Mouse (Mus musculus) mouse embryonic stem cell (cell line): ENCODE data around the gene Slc25a19.

Source experiments
- in situ Hi-C, 2 experiments: fragments of 300-500 bp; cut with MboI; formaldehyde crosslinking; loops; 1 replicate in 1 of 2; 3 replicates in 1 of 2; pipeline ENCODE4 v1.14.3; 2019 to 2020; ENCODE audit warnings: low sequenced_read_pairs in 2 of 2, low pct_unique_long_range_greater_than_20kb in 1 of 2, mixed read lengths in 1 of 2; ENCODE audit not compliant: unreplicated experiment in 1 of 2

The Slc25a19 gene

GRCm38 (mm10) chr11:115643265-115643664 is 15.2 kb upstream of the Slc25a19 start:
- in situ Hi-C loops = no loop called here

GRCm38 (mm10) chr11:115642705-115643104 is 14.6 kb upstream of the Slc25a19 start:
- in situ Hi-C loops = no loop called here

DNA sequence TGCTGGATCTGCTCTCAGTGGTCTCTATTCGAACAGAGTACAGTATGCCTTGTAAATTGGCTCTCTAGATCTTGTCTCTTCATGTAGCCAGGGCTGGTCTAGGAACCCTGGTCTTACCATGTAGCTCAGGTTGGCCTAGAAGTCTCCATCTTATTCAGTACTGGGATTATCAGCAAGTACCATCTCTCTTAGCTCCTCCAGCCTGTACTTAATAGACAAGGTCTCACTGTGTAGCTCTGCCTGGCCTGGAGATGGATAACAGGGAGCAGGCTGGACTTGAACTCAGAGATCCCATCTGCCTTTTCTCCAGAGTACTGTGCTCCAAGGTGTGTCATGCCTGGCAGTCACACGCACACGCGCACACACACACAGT is 13.6 kb upstream of the Slc25a19 start:
- in situ Hi-C loops = no loop called here

DNA sequence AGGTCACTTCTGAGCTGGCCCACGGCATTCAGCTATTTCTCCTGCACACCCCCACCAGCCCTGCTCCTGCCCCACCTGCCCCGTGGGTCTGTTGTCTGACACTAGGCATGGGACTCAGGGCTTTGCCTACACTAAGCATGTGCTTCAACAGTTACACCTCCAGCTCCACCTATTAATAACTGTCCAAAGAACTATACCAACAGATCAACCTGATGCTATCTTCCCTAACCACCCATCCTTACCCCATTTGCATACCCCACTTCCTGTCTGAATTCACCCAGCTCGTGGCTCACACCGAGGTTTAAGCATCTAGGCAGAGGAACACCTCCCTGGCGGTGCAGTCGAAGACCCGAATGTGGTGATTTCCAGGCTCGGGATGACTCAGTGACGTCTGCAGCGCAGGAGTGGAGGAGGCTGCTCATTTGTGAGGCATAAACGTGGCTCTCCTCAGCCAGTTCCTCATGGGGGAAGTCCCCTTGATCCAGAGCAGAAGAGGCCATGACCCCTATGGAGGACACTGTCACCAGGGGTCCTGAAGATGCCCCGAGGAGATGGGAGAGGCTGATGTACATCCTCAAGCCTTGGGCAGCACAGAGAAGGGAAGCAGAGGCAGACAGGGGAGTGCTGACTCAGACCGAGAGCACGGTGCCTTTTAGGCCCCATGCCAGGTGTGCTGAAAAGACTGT is 13.0 kb upstream of the Slc25a19 start:
- in situ Hi-C loops = no loop called here

- in situ Hi-C loops = no loop called here
These were observed 12.3 kb upstream of the Slc25a19 start for GRCm38 (mm10) chr11:115640311-115640828.

DNA sequence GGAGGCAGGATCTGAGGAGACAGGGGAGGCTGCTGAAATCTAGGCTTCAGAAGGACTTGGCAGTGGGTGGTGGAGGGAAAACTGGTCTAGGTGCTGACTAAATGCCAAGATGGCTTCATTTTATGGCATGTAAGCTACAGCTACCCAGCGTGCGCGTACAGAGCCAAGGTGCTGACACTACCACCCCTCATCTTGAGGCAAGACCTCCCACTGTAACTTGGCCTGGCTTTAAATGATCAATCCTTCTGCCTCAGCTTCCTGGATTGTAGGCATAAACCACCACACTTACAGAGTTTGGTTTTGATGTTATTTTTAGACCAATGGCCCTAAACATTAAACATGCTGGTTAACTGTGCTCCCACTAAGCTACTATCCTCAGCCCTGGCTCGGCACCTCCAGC is 11.4 kb upstream of the Slc25a19 start:
- in situ Hi-C loops = loop anchor here (5.0 kb wide), 2 partner anchors 73 to 78 kb away; no protein-coding TSS in a partner anchor

GRCm38 (mm10) chr11:115638498-115639409 is 10.7 kb upstream of the Slc25a19 start:
- in situ Hi-C loops = loop anchor here (5.0 kb wide), 2 partner anchors 74 to 79 kb away; no protein-coding TSS in a partner anchor

DNA sequence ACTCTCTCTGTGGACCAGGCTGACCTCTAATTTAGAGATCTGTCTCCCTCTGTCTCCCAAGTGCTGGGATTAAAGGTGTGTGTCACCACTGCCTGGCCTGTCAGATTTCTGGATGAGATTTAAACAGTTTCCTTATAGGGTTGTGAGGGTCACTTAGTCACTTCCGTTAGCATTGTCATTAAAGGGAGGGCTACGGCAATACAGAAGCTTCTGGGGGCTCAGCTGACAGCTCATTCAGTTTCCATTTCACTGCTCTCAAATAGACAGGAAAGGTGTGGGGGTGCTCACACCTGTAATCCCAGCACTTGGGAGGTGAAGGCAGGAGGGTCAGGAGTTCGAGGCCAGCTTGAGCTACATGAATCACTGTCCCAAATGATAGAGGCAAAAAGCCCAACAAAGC is 8.9 kb upstream of the Slc25a19 start:
- in situ Hi-C loops = loop anchor here (5.0 kb wide), 2 partner anchors 75 to 80 kb away; no protein-coding TSS in a partner anchor

DNA sequence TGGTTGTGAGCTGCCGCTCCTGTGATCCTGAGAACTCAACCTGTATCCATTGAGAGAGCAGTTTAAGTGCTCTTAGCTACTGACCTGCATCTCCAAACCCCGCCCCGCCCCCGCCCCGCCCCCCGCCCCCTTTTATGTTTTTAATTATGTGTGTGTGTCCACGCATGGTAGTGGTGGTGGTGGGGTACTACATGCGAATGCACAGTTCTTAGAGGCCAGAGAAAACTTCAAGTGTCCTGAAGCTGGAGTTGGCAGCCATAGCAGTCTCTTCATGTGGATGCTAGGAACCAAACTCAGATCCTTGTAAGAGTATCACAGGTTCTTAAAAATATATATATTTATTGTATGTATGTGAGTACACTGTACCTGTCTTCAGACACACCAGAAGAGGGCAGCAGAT is 7.4 kb upstream of the Slc25a19 start:
- in situ Hi-C loops = loop anchor here (5.0 kb wide), 2 partner anchors 77 to 82 kb away; no protein-coding TSS in a partner anchor

- in situ Hi-C loops = loop anchor here (5.0 kb wide), 2 partner anchors 77 to 82 kb away; no protein-coding TSS in a partner anchor
These were observed 6.9 kb upstream of the Slc25a19 start for GRCm38 (mm10) chr11:115635041-115635440.

DNA sequence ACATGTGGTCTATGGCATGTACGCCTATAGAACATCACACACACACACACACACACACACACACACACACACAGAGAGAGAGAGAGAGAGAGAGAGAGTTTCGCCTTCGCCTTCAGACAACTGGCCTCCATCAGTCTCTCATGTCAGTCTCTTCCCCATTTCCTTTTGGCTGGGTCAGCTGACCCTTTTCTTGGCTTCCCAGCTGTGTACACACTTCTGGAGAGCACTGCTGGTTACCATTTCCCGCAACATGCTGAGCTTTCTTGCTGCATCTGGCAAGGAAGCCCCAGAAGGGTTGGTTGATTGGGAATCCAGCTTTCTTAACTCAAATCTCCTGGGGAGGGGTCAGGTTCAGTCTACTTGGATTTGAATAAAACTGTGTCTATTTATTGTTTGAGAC is 6.0 kb upstream of the Slc25a19 start:
- in situ Hi-C loops = no loop called here

DNA sequence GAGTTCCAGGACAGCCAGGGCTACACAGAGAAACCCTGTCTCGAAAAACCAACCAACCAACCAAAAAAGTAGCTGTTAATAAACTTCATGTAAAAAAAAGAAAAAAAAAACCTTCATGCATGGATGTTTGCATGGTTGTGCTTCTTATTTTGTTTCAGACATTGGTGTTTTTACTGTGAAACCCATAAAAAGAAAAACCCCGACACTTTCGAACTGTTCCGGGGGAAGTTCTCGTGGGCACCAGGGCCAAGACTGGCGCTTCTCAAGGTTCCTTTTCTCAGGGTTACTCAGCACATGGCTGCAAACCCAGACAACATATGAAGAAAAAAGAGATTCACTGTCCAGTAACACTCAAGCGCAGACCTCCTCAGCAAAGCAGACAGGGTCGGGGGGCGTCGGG is 4.8 kb upstream of the Slc25a19 start:
- in situ Hi-C loops = no loop called here

DNA sequence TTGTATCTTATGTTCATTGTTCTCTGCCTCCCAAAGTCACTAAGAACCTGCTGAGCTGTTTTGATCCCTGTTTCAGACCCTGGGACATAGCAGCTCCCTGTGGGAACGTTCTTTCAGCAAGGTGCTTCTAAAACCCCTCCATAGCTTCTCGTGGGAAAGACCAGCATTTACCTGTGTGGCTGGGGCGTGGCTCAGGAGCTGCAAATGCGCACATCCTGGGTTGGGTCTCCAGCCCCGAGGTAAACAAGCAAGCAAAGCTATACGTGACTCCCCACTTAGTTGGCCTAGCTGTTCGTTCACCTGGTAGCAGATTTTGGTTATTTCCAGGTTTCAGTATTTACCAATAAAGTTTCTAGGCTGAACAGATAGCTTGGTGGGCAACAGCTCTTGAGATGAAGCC is 4.2 kb upstream of the Slc25a19 start:
- in situ Hi-C loops = no loop called here

DNA sequence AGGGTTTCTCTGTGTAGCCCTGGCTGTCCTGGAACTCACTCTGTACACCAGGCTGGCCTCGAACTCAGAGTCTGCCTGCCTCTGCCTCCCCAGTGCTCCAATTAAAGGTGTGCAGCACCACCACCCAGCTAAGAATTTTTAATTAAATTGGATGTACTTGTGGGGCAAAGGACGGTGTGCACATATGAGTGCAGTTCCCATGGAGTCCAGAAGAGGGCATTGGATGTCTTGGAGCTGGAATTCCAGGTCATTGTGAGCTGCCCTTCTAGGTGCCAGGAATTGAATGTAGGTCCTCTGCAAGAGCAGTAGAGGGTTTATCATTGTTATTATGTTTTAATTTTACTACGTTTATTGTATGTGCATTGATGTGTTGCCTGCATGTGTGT is 3.4 kb upstream of the Slc25a19 start:
- in situ Hi-C loops = no loop called here

DNA sequence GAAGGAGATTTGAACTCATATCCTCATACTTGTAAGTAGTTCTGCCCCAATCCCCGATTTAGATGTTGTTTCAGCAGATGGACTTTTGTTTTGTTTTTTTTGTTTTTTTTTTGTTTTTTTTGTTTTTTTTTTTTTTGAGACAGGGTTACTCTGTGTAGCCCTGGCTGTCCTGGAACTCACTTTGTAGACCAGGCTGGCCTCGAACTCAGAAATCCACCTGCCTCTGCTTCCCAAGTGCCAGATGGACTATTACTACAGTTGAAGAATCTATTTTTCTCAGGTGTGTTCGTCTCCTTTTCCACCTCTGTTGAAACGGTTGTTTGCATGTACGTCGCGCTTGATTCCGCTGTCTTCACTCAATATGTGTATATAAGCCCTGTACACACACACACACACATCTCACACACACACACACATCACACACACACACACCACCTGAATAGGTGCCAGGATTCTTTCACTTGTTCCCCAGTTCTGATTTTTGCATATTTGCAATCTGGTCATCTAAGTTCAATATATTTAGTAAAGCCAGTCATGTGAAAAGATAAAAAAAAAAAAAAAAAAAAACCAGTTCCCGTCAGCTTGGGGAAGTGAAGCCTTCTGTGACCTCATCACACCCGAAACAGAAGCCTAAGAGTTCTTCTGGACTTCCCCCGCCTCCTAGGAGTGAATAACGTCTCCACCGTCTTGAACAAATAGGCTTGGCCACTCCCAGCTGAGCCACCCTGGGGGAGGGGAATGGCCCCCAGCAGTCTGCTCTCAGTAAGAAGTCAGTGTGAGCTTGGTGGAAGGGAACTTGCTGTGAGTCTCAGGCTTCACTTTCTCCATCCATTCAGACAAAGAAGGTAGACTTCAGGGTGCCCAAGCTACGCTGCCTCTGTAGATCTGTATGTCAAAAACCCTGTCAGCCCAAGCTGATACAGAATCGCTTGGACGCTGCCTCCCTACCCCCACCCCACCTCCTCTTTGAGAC is 2.7 kb upstream of the Slc25a19 start:
- in situ Hi-C loops = no loop called here

DNA sequence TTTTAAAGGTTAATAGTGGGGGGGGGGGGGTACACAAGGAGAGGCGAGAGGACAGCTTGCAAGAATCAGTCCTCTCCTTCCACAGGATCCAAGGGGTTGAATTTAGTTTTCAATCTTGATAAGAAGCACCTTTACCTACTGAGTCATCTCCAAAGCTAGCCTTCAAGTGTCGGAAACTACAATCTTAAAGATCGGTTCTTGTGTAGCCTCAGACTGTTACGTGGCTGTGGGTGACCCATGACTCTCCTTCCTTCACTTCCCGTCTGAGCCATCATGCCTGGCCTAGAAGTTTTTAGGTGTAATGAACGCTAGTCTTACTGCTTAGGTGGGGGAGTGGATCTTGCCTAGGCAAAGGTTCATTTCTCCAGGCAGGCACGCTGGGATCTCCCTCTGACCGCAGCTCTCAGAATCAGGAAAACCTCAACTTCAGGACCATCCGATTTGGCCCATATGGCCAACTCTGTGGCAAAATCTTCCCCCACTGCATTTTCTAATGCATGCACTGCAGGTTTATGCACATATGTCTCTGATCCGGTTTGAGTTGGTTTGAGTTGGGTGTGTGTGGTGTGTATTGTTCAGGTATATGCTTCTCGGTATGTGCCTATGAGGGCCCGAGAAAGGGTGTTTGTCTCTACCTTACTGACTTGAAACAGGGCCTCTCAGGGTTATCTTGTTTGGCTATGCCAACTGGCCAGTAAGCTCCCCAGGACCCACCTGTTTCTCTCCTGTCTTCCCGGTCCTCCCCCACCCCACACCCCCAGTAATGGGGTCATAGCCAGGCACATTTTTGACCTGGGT is 1.8 kb upstream of the Slc25a19 start:
- in situ Hi-C loops = no loop called here

GRCm38 (mm10) chr11:115628465-115629101 is 488 bp upstream of the Slc25a19 start:
- in situ Hi-C loops = no loop called here
